Mouse (Mus musculus) embryonic facial prominence, embryonic 15.5 days (tissue): ENCODE results near the gene Insl5. TPM values are rescaled to one million over a fixed set of nuclear protein-coding genes. Genes with fewer than 3 reads are reported as not detected.

Experiments
- ATAC-seq: fragments of 200-750 bp; cut with Nextera tagmentation; 2 replicates; pipeline ENCODE4 v1.8.0; 2017; ENCODE audit warnings: low read depth, moderate TSS enrichment; ENCODE audit not compliant: insufficient number of reproducible peaks, low FRiP score, low TSS enrichment
- H3K27ac ChIP-seq: fragments of 300-500 bp; sonication (generic); replicated peaks from 2 replicates; pipeline ENCODE4 v1.5.1; 2015; ENCODE audit warnings: mild to moderate bottlenecking, inconsistent platforms
- H3K27me3 ChIP-seq: fragments of 300-500 bp; sonication (generic); 2 replicates; pipeline ENCODE4 v1.6.1; 2015; ENCODE audit warnings: inconsistent platforms
- H3K36me3 ChIP-seq: fragments of 300-500 bp; sonication (generic); 2 replicates; pipeline ENCODE4 v1.6.1; 2015; ENCODE audit warnings: mild to moderate bottlenecking, inconsistent platforms
- H3K4me1 ChIP-seq: fragments of 300-500 bp; sonication (generic); 2 replicates; pipeline ENCODE4 v1.6.1; 2015; ENCODE audit warnings: inconsistent platforms
- H3K4me2 ChIP-seq: fragments of 300-500 bp; sonication (generic); replicated peaks from 2 replicates; pipeline ENCODE4 v1.6.1; 2015; ENCODE audit warnings: mild to moderate bottlenecking, inconsistent platforms
- H3K4me3 ChIP-seq: fragments of 300-500 bp; sonication (generic); replicated peaks from 2 replicates; pipeline ENCODE4 v1.5.1; 2015; ENCODE audit warnings: mild to moderate bottlenecking, inconsistent platforms
- H3K9ac ChIP-seq: fragments of 300-500 bp; sonication (generic); 2 replicates; pipeline ENCODE4 v1.6.1; 2015; ENCODE audit warnings: inconsistent platforms
- H3K9me3 ChIP-seq: fragments of 300-500 bp; sonication (generic); replicated peaks from 2 replicates; pipeline ENCODE4 v1.6.1; 2016; ENCODE audit warnings: inconsistent platforms
- WGBS: fragments of 180-500 bp; shearing (Covaris S2); methylation state at CpG from one replicate; pipeline ENCODE4 v1.1.7; 2015; 5-methylcytosine and 5-hydroxymethylcytosine counted together
- polyA plus RNA-seq: library from polyadenylated mRNA; unstranded; fragments of >200 nt; fragmentation: Nextera tagmentation; extraction: Ambion mirVana; gene quantifications from 2 replicates; pipeline ENCODE4 v1.2.1, GENCODE M21; 2015

The Insl5 gene
- polyA plus RNA-seq, 1 experiment from 2014 or later = not detected

- peaks cover 14% of the 10 kb centered on the region for H3K4me1 ChIP-seq
- no peaks in the 10 kb centered on the region for H3K9me3 ChIP-seq
- H3K27me3 ChIP-seq = no peaks in the 10 kb centered on the region; the same call in 1 of the 2 replicates
- ATAC-seq = no peak
- no peak overlapping the region for H3K4me2 ChIP-seq
- no peaks in the 10 kb centered on the region for H3K36me3 ChIP-seq
- WGBS = 55% methylated on average over 5 of the region's 5 CpGs
- H3K9ac ChIP-seq = no peak overlapping the region
- H3K27ac ChIP-seq = no peak overlapping the region
- no peak overlapping the region for H3K4me3 ChIP-seq
Measured at GRCm38 (mm10) chr4:102974172-102974571, 52.5 kb downstream of the Insl5 start.

DNA sequence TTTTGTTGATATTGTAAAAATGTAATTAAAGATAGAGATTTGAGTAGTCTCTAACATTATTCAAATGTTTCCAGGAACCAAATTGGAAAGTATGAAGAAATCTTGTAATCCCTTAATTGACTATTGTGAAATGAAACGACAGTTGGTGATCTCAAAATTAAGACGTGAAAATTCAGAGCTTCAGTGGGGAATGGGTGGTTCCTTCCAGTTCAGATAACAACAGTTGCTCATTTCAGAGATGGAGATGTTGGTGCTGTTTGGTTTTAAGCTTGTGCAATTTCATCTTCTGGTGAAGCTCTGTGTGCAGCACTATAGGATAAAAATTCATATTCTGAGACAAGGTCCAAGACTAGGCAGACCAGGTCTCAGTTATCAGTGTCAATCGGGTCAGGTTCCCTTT lies 54.6 kb downstream of the Insl5 start:
- H3K27me3 ChIP-seq = no peaks in the 10 kb centered on the region
- H3K4me3 ChIP-seq = no peak overlapping the region
- ATAC-seq = no peak
- no peak overlapping the region for H3K9ac ChIP-seq
- no peaks in the 10 kb centered on the region for H3K4me1 ChIP-seq
- H3K27ac ChIP-seq = no peak overlapping the region
- no peaks in the 10 kb centered on the region for H3K36me3 ChIP-seq
- WGBS = 64% methylated on average over 3 of the region's 3 CpGs
- H3K4me2 ChIP-seq = no peak overlapping the region
- H3K9me3 ChIP-seq = no peaks in the 10 kb centered on the region

DNA sequence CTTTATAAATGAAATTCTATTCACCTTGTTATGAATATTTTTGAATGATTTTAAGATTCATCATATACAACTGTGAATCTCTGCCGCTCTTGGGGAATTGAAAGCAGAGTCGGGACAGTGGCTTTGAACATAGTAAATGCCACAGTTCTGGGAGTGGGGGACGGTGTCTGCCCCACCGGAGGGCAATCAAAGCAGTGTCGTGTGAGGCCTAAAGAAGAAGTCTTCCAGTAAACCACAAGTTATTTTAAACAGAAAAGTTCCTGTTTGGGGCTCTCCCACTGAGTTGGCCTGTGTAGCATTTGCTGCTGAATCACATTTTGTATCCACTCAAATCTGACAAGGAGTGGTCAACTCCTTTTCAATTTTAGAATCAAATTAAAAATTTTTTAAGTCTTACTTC lies 55.5 kb downstream of the Insl5 start:
- Histone ChIP-seq H3K9me3 (no peaks in the 10 kb centered on the region), H3K36me3 (no peaks in the 10 kb centered on the region), H3K4me1 (no peaks in the 10 kb centered on the region), H3K27me3 (no peaks in the 10 kb centered on the region), H3K9ac (no peak overlapping the region), H3K4me3 (no peak overlapping the region), H3K27ac (no peak overlapping the region), H3K4me2 (no peak overlapping the region)
- ATAC-seq = no peak
- 52% methylated on average over 5 of the region's 5 CpGs for WGBS

- 86% methylated on average over 5 of the region's 5 CpGs for WGBS
- no peaks in the 10 kb centered on the region for H3K27me3 ChIP-seq
- no peaks in the 10 kb centered on the region for H3K4me1 ChIP-seq
- H3K9me3 ChIP-seq = no peaks in the 10 kb centered on the region
- no peak overlapping the region for H3K4me3 ChIP-seq
- no peak for ATAC-seq
- no peak overlapping the region for H3K9ac ChIP-seq
- H3K4me2 ChIP-seq = no peak overlapping the region
- no peaks in the 10 kb centered on the region for H3K36me3 ChIP-seq
- H3K27ac ChIP-seq = no peak overlapping the region
Measured at GRCm38 (mm10) chr4:102969599-102969998, 57.0 kb downstream of the Insl5 start.

Other genes starting within 250 kb of the Insl5 start
- gene Tctex1d1, start 48.2 kb downstream of the Insl5 start, polyA plus RNA-seq = 0.83 and 1.8 TPM in 2 replicates
- gene Mier1, start 87.5 kb upstream of the Insl5 start, polyA plus RNA-seq = 37.1 and 56.1 TPM in 2 replicates
- gene Wdr78, start 87.7 kb upstream of the Insl5 start, polyA plus RNA-seq = 6.4 and 8.6 TPM in 2 replicates
- 11.9 and 13.1 TPM in 2 replicates for gene Slc35d1, start 188.3 kb upstream of the Insl5 start, polyA plus RNA-seq